Mouse (Mus musculus): ENCODE measurements at regions not wholly inside any gene's neighbourhood (a gene's known extent, or its start where the extent isn't known, plus 50 kb on each side); places are given as distances from the start of the nearest gene placed in this dataset.

GRCm38 (mm10) chr5:7607924-7608323 is 263.4 kb upstream of the Zfp804b start:
- TF ChIP-seq CTCF (conservative IDR thresholded peaks at IDR 0.05 in 1 of 2, IDR thresholded peaks at IDR 0.05 in 1 of 2; ENCODE audit: low read depth in 2 of 2, low read length in 2 of 2) (no peak), MAX (IDR thresholded peaks at IDR 0.05; ENCODE audit: low read length) (no peak), IRF4 (IDR thresholded peaks at IDR 0.05; ENCODE audit: low read depth, low read length) (no peak), USF1 (IDR thresholded peaks at IDR 0.05; ENCODE audit: low read depth, low read length) (no peak), POLR2A (IDR thresholded peaks at IDR 0.05; ENCODE audit: low read depth, low read length) (no peak), NRF1 (IDR thresholded peaks at IDR 0.05; ENCODE audit: low read depth, low read length) (no peak), TCF12 (IDR thresholded peaks at IDR 0.05; ENCODE audit: low read depth, low read length) (no peak)
